Mouse (Mus musculus): ENCODE measurements at regions not wholly inside any gene's neighbourhood (a gene's known extent, or its start where the extent isn't known, plus 50 kb on each side); places are given as distances from the start of the nearest gene placed in this dataset.

GRCm38 (mm10) chr7:135836808-135837733 is 120.9 kb upstream of the Mki67 start:
- Histone ChIP-seq H3K9ac (ENCODE audit: low read length) (no peak overlapping the region; the same call in 1 of the 2 replicates), H3K36me3 (ENCODE audit: control insufficient read depth, insufficient read depth, low read length) (no peaks in the 10 kb centered on the region), H3K4me1 (ENCODE audit: control insufficient read depth, insufficient read depth, low read length) (0 out of 2 replicates have a peak, but pooled peaks cover 7% of the 10 kb centered on the region), H3K27ac (ENCODE audit: low read depth, low read length) (no peak overlapping the region), H3K4me3 (ENCODE audit: low read depth, low read length) (no peak overlapping the region), H3K9me3 (ENCODE audit: control insufficient read depth, low read length) (no peaks in the 10 kb centered on the region), H3K27me3 (ENCODE audit: control insufficient read depth, insufficient read depth, low read length) (no peaks in the 10 kb centered on the region; the same call in 1 of the 2 replicates), H3K4me2 (no peak overlapping the region)
- DNase-seq (ENCODE audit: low spot score, missing footprints) (peak; percentile 96), ATAC-seq (ENCODE audit: low FRiP score) (peak; percentile 80)
- 44% methylated on average over 12 of the region's 12 CpGs for WGBS

DNA sequence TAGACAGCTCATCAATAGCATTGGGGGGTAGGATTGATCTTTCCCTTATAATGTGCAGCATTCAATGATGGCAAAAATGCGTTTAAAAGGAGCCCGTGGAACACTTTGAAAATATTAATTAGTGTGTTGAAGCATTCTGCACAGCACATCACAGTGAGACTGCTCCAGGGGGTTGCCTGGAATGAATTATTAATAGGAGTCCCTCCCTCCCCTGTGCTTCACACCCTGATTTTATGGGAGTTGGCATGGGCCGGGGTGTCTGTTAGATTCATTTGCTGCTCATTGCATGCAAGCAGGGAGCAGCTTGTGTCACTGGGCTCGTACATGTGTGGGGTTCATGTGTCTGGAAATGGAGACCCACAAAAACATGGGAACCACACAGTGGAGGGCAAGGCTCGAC is 127.9 kb upstream of the Mki67 start:
- Histone ChIP-seq H3K4me2 (no peak overlapping the region), H3K27me3 (ENCODE audit: control insufficient read depth, insufficient read depth, low read length) (no peaks in the 10 kb centered on the region), H3K4me1 (ENCODE audit: control insufficient read depth, insufficient read depth, low read length) (no peaks in the 10 kb centered on the region), H3K4me3 (ENCODE audit: low read depth, low read length) (no peak overlapping the region), H3K9me3 (ENCODE audit: control insufficient read depth, low read length) (no peaks in the 10 kb centered on the region), H3K9ac (ENCODE audit: low read length) (no peak overlapping the region), H3K27ac (ENCODE audit: low read depth, low read length) (no peak overlapping the region), H3K36me3 (ENCODE audit: control insufficient read depth, insufficient read depth, low read length) (no peaks in the 10 kb centered on the region)
- WGBS = 78% methylated on average over 5 of the region's 5 CpGs
- ATAC-seq (ENCODE audit: low FRiP score) (no peak), DNase-seq (ENCODE audit: low spot score, missing footprints) (no peak)

DNA sequence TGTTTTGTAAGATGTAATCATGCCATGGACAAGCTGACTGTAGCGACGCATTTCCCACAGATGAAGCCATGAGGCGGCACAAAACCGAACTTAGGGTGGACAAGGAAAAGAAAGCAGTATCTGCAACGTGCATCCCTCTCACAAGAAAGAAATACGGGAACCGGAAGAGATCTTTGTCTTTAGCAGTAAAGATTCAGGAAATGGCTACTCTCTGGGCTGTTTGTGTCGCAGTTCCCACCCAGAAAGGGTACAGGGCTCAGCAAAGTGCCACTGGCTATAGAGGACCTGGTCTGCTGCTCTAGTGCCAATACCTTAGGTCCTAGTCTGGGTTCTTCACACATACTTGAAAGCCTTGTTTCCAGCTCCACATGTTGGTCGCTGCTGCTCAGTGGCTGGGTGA is 131.1 kb upstream of the Mki67 start:
- H3K4me1 ChIP-seq (ENCODE audit: control insufficient read depth, insufficient read depth, low read length) = no peaks in the 10 kb centered on the region
- no peaks in the 10 kb centered on the region for H3K27me3 ChIP-seq (ENCODE audit: control insufficient read depth, insufficient read depth, low read length)
- H3K36me3 ChIP-seq (ENCODE audit: control insufficient read depth, insufficient read depth, low read length) = no peaks in the 10 kb centered on the region
- no peak overlapping the region for H3K9ac ChIP-seq (ENCODE audit: low read length)
- H3K9me3 ChIP-seq (ENCODE audit: control insufficient read depth, low read length) = no peaks in the 10 kb centered on the region
- ATAC-seq (ENCODE audit: low FRiP score) (no peak), DNase-seq (ENCODE audit: low spot score, missing footprints) (no peak)
- H3K27ac ChIP-seq (ENCODE audit: low read depth, low read length) = no peak overlapping the region
- H3K4me3 ChIP-seq (ENCODE audit: low read depth, low read length) = no peak overlapping the region
- 64% methylated on average over 9 of the region's 9 CpGs for WGBS
- H3K4me2 ChIP-seq = no peak overlapping the region

GRCm38 (mm10) chr7:135848170-135848569 is 132.0 kb upstream of the Mki67 start:
- ATAC-seq (ENCODE audit: low FRiP score) = no peak
- no peak overlapping the region for H3K4me2 ChIP-seq
- no peaks in the 10 kb centered on the region for H3K4me1 ChIP-seq (ENCODE audit: control insufficient read depth, insufficient read depth, low read length)
- H3K9me3 ChIP-seq (ENCODE audit: control insufficient read depth, low read length) = no peaks in the 10 kb centered on the region
- H3K27ac ChIP-seq (ENCODE audit: low read depth, low read length) = no peak overlapping the region
- DNase-seq (ENCODE audit: low spot score, missing footprints) = no peak
- H3K36me3 ChIP-seq (ENCODE audit: control insufficient read depth, insufficient read depth, low read length) = no peaks in the 10 kb centered on the region
- no peak overlapping the region for H3K4me3 ChIP-seq (ENCODE audit: low read depth, low read length)
- WGBS = 81% methylated on average over 4 of the region's 4 CpGs
- no peak overlapping the region for H3K9ac ChIP-seq (ENCODE audit: low read length)
- peaks cover under 1% of the 10 kb centered on the region; the same call in 1 of the 2 replicates for H3K27me3 ChIP-seq (ENCODE audit: control insufficient read depth, insufficient read depth, low read length)

GRCm38 (mm10) chr7:135848833-135849232 is 132.7 kb upstream of the Mki67 start:
- H3K27ac ChIP-seq (ENCODE audit: low read depth, low read length) = no peak overlapping the region
- no peaks in the 10 kb centered on the region for H3K36me3 ChIP-seq (ENCODE audit: control insufficient read depth, insufficient read depth, low read length)
- WGBS = 73% methylated on average over 5 of the region's 5 CpGs
- no peak overlapping the region for H3K9ac ChIP-seq (ENCODE audit: low read length)
- DNase-seq (ENCODE audit: low spot score, missing footprints) = no peak
- no peak for ATAC-seq (ENCODE audit: low FRiP score)
- H3K4me2 ChIP-seq = no peak overlapping the region
- 0 out of 2 replicates have a peak, but pooled peaks cover 2% of the 10 kb centered on the region for H3K4me1 ChIP-seq (ENCODE audit: control insufficient read depth, insufficient read depth, low read length)
- no peaks in the 10 kb centered on the region for H3K9me3 ChIP-seq (ENCODE audit: control insufficient read depth, low read length)
- H3K4me3 ChIP-seq (ENCODE audit: low read depth, low read length) = no peak overlapping the region
- peaks cover 2% of the 10 kb centered on the region; the same call in 1 of the 2 replicates for H3K27me3 ChIP-seq (ENCODE audit: control insufficient read depth, insufficient read depth, low read length)

DNA sequence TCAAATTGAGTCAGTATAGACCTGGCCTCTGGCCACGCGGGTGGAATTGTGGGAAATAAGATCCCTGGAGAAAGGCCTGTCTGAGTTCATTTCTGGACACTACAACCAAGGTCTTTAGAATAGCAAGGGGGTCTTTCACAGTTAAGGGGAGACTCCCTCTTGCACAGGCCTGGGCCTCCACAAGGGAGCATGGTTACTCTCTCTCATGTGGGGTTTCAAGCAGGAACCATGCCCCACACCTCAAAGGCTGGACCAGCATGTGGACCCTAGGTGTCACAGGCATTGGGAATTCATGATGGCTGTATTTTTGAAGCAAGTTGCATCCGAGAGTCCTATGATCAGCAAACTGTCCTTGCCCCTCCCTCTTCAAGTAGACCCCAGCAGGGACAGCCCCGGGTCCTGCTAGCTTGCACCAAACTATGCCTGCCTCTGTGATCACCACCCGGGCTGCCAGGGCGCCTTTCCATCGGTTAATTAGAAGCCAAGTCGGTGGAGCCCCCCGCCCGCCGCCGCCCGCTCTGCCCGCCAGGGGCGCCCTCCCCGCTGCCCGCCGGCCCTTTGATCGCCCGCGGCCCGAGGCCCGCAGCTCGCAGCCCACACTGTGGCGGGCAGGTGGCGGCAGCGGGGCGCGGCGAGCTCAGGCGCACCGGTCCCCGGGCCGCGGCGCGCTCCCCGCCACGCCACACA is 137.1 kb upstream of the Mki67 start:
- H3K27me3 ChIP-seq (ENCODE audit: control insufficient read depth, insufficient read depth, low read length) = peaks cover 2% of the 10 kb centered on the region
- H3K9me3 ChIP-seq (ENCODE audit: control insufficient read depth, low read length) = no peaks in the 10 kb centered on the region
- H3K27ac ChIP-seq (ENCODE audit: low read depth, low read length) = no peak overlapping the region
- peak; percentile 96 for DNase-seq (ENCODE audit: low spot score, missing footprints)
- 0 out of 2 replicates have a peak, but pooled peaks cover 4% of the 10 kb centered on the region for H3K4me1 ChIP-seq (ENCODE audit: control insufficient read depth, insufficient read depth, low read length)
- peak overlapping the region; percentile 42; the same call in 1 of the 2 replicates for H3K9ac ChIP-seq (ENCODE audit: low read length)
- no peaks in the 10 kb centered on the region for H3K36me3 ChIP-seq (ENCODE audit: control insufficient read depth, insufficient read depth, low read length)
- H3K4me2 ChIP-seq = peak overlapping the region; percentile 48
- peak overlapping the region; percentile 21 for H3K4me3 ChIP-seq (ENCODE audit: low read depth, low read length)
- 7% methylated on average over 29 of the region's 39 CpGs for WGBS
- ATAC-seq (ENCODE audit: low FRiP score) = peak; percentile 89

DNA sequence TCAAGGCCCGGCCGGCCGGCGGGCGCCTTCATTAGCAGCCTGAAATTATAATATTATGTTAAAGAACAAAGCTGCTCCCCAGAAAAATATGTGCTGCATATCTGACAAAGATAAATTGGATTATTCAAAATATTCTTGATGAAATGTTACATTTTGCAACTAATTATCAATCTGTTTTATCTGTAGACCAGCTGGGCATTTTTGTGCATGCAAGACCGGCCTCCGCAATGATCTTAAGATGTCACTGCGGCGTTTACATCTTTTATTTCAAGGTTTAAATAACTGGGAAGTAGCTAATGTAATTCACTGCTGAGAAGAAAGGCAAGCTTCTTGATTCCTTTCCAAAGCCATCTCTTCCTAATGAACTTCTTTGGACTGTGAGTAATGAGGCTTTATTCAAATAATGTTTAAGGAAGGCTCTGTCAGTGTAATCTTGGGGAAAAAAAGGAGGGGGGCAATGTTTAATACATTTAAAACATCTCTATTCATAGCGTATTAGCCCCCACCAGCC is 137.7 kb upstream of the Mki67 start:
- H3K4me3 ChIP-seq (ENCODE audit: low read depth, low read length) = peak overlapping the region; percentile 21
- ATAC-seq (ENCODE audit: low FRiP score) (no peak), DNase-seq (ENCODE audit: low spot score, missing footprints) (no peak)
- H3K4me1 ChIP-seq (ENCODE audit: control insufficient read depth, insufficient read depth, low read length) = 0 out of 2 replicates have a peak, but pooled peaks cover 4% of the 10 kb centered on the region
- peak overlapping the region; percentile 48 for H3K4me2 ChIP-seq
- no peaks in the 10 kb centered on the region for H3K9me3 ChIP-seq (ENCODE audit: control insufficient read depth, low read length)
- H3K9ac ChIP-seq (ENCODE audit: low read length) = peak overlapping the region; percentile 42; the same call in 1 of the 2 replicates
- WGBS = 18% methylated on average over 10 of the region's 10 CpGs
- no peak overlapping the region for H3K27ac ChIP-seq (ENCODE audit: low read depth, low read length)
- no peaks in the 10 kb centered on the region for H3K36me3 ChIP-seq (ENCODE audit: control insufficient read depth, insufficient read depth, low read length)
- peaks cover 2% of the 10 kb centered on the region for H3K27me3 ChIP-seq (ENCODE audit: control insufficient read depth, insufficient read depth, low read length)

- ATAC-seq (ENCODE audit: low FRiP score) = no peak
- WGBS = 72% methylated on average over 4 of the region's 4 CpGs
- no peaks in the 10 kb centered on the region for H3K27me3 ChIP-seq (ENCODE audit: control insufficient read depth, insufficient read depth, low read length)
Measured at GRCm38 (mm10) chr7:135860288-135860687, 144.1 kb upstream of the Mki67 start.

More at GRCm38 (mm10) chr7:135860288-135860687, 144.1 kb upstream of the Mki67 start:
- Histone ChIP-seq H3K4me3 (ENCODE audit: low read depth, low read length) (no peak overlapping the region), H3K4me2 (no peak overlapping the region), H3K9me3 (ENCODE audit: control insufficient read depth, low read length) (no peaks in the 10 kb centered on the region), H3K9ac (ENCODE audit: low read length) (no peak overlapping the region), H3K4me1 (ENCODE audit: control insufficient read depth, insufficient read depth, low read length) (no peaks in the 10 kb centered on the region), H3K36me3 (ENCODE audit: control insufficient read depth, insufficient read depth, low read length) (no peaks in the 10 kb centered on the region), H3K27ac (ENCODE audit: low read depth, low read length) (no peak overlapping the region)
- no peak for DNase-seq (ENCODE audit: low spot score, missing footprints)
